Mouse (Mus musculus): ENCODE measurements at regions not wholly inside any gene's neighbourhood (a gene's known extent, or its start where the extent isn't known, plus 50 kb on each side); places are given as distances from the start of the nearest gene placed in this dataset.

DNA sequence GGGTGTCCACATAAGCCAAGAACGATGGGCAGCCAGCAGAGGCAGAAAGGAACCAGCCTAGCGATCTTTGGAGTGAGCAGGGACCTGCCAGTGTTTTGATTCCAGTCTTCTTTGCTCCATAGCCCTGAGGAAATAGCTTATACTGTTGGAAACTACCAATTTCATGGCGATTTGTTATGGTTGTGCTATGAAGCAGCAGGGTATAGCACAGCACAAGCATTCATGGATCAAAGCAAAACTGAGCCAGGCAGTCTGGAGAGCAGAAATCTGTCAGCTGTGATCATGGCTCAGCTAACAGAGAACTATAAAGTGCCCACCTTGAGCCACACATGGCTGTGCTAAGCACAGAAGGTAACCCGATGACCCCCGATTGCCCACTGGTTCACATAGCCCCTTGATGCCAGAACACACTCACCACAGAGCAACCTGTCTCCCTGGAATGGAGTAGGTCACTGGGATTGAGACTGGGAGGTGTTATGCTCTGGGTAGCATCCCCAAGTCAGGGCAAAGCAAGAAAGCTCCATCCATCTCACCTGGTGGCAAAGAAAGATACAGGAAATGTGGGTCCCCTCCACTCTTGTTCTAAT is 158.9 kb upstream of the Adamts16 start:
- WGBS = 86% methylated on average over 5 of the region's 5 CpGs
- Histone ChIP-seq H3K9me3 (replicated peaks; ENCODE audit: control insufficient read depth, low read length) (no peaks in the 10 kb centered on the region), H3K4me1 (ENCODE audit: control insufficient read depth, insufficient read depth, low read length) (no peaks in the 10 kb centered on the region), H3K36me3 (ENCODE audit: control insufficient read depth, insufficient read depth, low read length) (no peaks in the 10 kb centered on the region), H3K27me3 (replicated peaks; ENCODE audit: control insufficient read depth, insufficient read depth, low read length) (no peaks in the 10 kb centered on the region), H3K9ac (ENCODE audit: low read length) (no peak overlapping the region), H3K4me3 (ENCODE audit: low read depth, low read length) (no peak overlapping the region), H3K4me2 (ENCODE audit: low read length) (no peak overlapping the region), H3K27ac (ENCODE audit: low read depth, low read length) (no peak overlapping the region)
- no peak for DNase-seq (ENCODE audit: low spot score)
- no peak for ATAC-seq

DNA sequence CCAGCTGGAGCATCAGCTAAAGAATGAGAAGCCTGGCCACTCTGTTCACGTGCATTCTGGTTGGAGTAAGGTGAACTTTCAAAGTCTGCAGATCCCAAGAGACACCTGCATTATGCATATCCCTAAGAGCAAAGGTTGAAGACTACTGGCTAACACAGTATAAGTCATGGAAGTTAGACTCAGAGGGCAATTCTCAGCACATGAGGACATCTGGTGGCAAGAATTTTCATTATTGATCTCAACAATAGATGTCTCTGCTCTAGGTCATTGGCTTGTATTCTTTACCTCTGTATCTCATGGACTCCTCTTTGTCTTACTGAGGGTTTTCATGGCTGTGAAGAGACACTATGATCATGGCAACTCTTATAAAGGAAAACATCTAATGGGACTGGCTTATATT is 151.9 kb upstream of the Adamts16 start:
- H3K27ac ChIP-seq (ENCODE audit: low read depth, low read length) = no peak overlapping the region
- ATAC-seq = no peak
- no peaks in the 10 kb centered on the region for H3K4me1 ChIP-seq (ENCODE audit: control insufficient read depth, insufficient read depth, low read length)
- H3K4me3 ChIP-seq (ENCODE audit: low read depth, low read length) = no peak overlapping the region
- WGBS = 78% methylated on average over 1 of the region's 1 CpGs
- no peak overlapping the region for H3K9ac ChIP-seq (ENCODE audit: low read length)
- no peak overlapping the region for H3K4me2 ChIP-seq (ENCODE audit: low read length)
- no peaks in the 10 kb centered on the region for H3K27me3 ChIP-seq (replicated peaks; ENCODE audit: control insufficient read depth, insufficient read depth, low read length)
- no peaks in the 10 kb centered on the region for H3K9me3 ChIP-seq (replicated peaks; ENCODE audit: control insufficient read depth, low read length)
- DNase-seq (ENCODE audit: low spot score) = no peak
- H3K36me3 ChIP-seq (ENCODE audit: control insufficient read depth, insufficient read depth, low read length) = no peaks in the 10 kb centered on the region

DNA sequence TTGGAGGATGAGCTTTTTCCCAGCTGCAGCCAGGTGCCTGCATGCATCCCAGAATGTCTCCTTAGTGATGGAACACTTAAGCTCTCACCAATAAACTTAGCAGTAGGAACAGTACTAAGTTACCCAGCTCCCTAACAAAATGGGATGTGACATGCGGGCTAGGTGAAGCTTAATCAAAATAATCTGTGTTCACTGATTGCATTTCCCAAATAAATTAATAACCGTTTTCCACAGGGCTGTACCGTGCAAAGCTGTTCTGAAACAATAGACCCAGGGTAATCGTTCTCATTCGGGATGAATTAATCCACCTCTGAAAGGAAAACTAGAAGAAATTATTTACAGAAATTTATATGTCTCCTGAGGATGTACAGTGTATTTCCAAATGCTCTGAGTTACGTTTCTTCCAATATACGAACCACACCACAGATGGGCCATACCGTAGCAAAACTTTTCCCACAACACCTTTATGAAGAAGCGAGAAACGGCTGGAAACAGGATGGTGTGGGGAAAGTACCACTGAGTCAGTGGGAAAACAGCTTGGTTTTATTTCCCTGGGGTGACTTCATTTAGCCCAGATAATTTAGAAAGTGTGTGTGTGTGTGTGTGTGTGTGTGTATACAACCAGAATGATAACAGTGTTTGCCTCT is 148.5 kb upstream of the Adamts16 start:
- Histone ChIP-seq H3K27ac (ENCODE audit: low read depth, low read length) (no peak overlapping the region), H3K4me2 (ENCODE audit: low read length) (no peak overlapping the region), H3K9ac (ENCODE audit: low read length) (no peak overlapping the region), H3K4me1 (ENCODE audit: control insufficient read depth, insufficient read depth, low read length) (no peaks in the 10 kb centered on the region), H3K27me3 (replicated peaks; ENCODE audit: control insufficient read depth, insufficient read depth, low read length) (no peaks in the 10 kb centered on the region), H3K9me3 (replicated peaks; ENCODE audit: control insufficient read depth, low read length) (no peaks in the 10 kb centered on the region), H3K4me3 (ENCODE audit: low read depth, low read length) (no peak overlapping the region), H3K36me3 (ENCODE audit: control insufficient read depth, insufficient read depth, low read length) (no peaks in the 10 kb centered on the region)
- WGBS = 89% methylated on average over 10 of the region's 10 CpGs
- DNase-seq (ENCODE audit: low spot score) (no peak), ATAC-seq (no peak)

DNA sequence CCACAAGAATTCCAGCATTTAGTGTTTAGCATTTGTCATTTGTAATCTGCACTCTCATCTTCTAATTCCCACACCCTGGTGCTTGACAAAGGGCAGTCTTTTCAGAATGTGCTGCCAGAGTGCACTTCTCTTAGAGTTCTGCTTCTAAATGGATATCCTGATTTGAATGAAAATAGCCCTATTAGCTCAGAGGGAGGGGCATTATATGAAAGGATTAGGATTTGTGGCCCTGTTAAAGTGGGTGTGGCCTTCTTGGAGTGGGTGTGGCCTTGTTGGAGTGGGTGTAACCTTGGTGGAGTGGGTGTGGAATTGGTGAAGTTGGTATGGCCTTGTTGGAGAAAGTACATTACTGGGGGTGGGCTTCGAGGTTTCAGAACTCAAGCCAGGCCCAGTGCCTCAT is 137.7 kb upstream of the Adamts16 start:
- 79% methylated on average over 1 of the region's 1 CpGs for WGBS
- Histone ChIP-seq H3K36me3 (ENCODE audit: control insufficient read depth, insufficient read depth, low read length) (no peaks in the 10 kb centered on the region), H3K4me3 (ENCODE audit: low read depth, low read length) (no peak overlapping the region), H3K27ac (ENCODE audit: low read depth, low read length) (no peak overlapping the region; the same call in 1 of the 2 replicates), H3K9ac (ENCODE audit: low read length) (no peak overlapping the region), H3K4me1 (ENCODE audit: control insufficient read depth, insufficient read depth, low read length) (no peaks in the 10 kb centered on the region), H3K9me3 (replicated peaks; ENCODE audit: control insufficient read depth, low read length) (no peaks in the 10 kb centered on the region), H3K4me2 (ENCODE audit: low read length) (no peak overlapping the region), H3K27me3 (replicated peaks; ENCODE audit: control insufficient read depth, insufficient read depth, low read length) (no peaks in the 10 kb centered on the region)
- DNase-seq (ENCODE audit: low spot score) = peak; percentile 27
- peak; percentile 69 for ATAC-seq

DNA sequence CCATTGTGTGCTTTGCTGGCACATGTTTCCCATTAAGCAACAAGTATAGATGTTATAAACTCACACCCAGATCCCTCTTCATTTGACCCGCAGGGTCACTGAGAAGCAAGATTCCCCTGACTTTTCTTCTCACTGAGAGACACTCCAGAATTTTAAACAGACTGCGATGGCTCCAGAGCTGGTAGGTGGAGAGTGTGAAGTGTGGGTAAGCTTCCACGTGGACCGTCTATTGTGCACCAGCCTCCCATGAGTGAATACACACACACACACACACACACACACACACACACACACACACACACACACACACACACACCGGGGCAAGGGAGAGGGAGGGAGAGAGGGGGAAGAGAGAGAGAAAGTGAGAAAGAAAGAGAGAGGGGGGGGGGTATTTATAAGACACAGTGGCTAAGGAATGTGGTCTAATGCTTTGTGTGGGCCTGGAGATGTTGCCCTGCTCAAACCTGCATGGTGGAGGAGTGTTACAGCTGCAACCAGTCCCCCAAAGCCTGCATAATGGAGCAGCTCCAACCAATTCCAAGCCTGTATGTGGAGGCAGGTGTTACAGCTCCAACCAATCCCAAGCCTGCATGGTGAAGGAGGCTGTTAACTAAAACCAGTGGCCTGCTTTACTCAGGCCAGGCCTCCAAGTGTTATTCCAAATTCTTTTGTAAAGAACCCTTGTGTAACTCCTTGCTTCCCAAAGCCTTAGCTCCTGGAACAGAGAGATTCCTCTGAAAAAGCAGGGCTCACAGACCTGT is 137.1 kb upstream of the Adamts16 start:
- H3K27ac ChIP-seq (ENCODE audit: low read depth, low read length) = no peak overlapping the region; the same call in 1 of the 2 replicates
- H3K9ac ChIP-seq (ENCODE audit: low read length) = no peak overlapping the region
- no peak overlapping the region for H3K4me3 ChIP-seq (ENCODE audit: low read depth, low read length)
- DNase-seq (ENCODE audit: low spot score) (peak; percentile 23), ATAC-seq (peak; percentile 72)
- H3K36me3 ChIP-seq (ENCODE audit: control insufficient read depth, insufficient read depth, low read length) = no peaks in the 10 kb centered on the region
- H3K4me2 ChIP-seq (ENCODE audit: low read length) = no peak overlapping the region
- no peaks in the 10 kb centered on the region for H3K9me3 ChIP-seq (replicated peaks; ENCODE audit: control insufficient read depth, low read length)
- no peaks in the 10 kb centered on the region for H3K4me1 ChIP-seq (ENCODE audit: control insufficient read depth, insufficient read depth, low read length)
- 58% methylated on average over 5 of the region's 5 CpGs for WGBS
- no peaks in the 10 kb centered on the region for H3K27me3 ChIP-seq (replicated peaks; ENCODE audit: control insufficient read depth, insufficient read depth, low read length)

DNA sequence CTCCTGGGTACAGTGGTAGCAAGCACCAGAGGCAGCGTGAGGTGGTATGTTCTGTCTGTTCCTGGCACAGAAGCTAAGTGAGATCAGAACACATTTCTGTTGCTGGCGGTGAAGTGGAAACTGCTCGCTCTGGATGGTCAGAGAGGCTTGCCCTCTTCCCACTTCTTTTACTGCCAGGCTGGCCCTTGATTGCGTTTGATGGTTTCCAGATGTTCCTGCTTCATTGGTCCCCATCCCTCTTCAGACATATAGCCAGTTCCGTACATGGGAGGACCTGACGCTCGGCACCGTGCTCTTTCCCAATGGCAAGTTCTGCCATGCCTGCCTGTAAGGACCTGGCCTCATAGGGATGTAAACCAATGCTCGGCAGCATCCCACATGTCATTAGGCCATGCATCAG is 128.0 kb upstream of the Adamts16 start:
- Histone ChIP-seq H3K27me3 (replicated peaks; ENCODE audit: control insufficient read depth, insufficient read depth, low read length) (no peaks in the 10 kb centered on the region), H3K4me2 (ENCODE audit: low read length) (no peak overlapping the region), H3K27ac (ENCODE audit: low read depth, low read length) (no peak overlapping the region), H3K9ac (ENCODE audit: low read length) (no peak overlapping the region), H3K9me3 (replicated peaks; ENCODE audit: control insufficient read depth, low read length) (no peaks in the 10 kb centered on the region), H3K4me3 (ENCODE audit: low read depth, low read length) (no peak overlapping the region), H3K36me3 (ENCODE audit: control insufficient read depth, insufficient read depth, low read length) (no peaks in the 10 kb centered on the region), H3K4me1 (ENCODE audit: control insufficient read depth, insufficient read depth, low read length) (no peaks in the 10 kb centered on the region)
- no peak for ATAC-seq
- 93% methylated on average over 9 of the region's 9 CpGs for WGBS
- no peak for DNase-seq (ENCODE audit: low spot score)

DNA sequence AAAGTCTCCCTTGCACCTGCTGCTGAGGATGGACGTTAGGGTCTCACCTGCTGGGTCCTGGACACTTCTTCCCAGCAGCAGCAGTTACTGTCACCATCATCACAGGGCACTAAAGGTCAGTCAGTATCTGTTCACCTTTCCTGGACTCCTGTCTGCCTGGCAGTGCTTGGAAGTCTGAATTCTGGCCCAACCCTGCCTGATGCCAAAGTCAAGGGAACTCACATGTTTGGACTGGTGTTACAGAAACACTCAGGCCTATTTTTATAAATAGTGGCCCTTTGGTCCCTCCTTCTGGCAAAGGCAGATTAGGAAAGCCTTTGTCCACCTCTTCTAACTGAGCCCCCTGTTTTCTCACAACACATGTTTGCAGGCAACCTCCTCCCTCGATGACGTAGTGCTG is 126.2 kb upstream of the Adamts16 start:
- no peaks in the 10 kb centered on the region for H3K27me3 ChIP-seq (replicated peaks; ENCODE audit: control insufficient read depth, insufficient read depth, low read length)
- DNase-seq (ENCODE audit: low spot score) (no peak), ATAC-seq (no peak)
- no peaks in the 10 kb centered on the region for H3K36me3 ChIP-seq (ENCODE audit: control insufficient read depth, insufficient read depth, low read length)
- no peaks in the 10 kb centered on the region for H3K9me3 ChIP-seq (replicated peaks; ENCODE audit: control insufficient read depth, low read length)
- no peak overlapping the region for H3K9ac ChIP-seq (ENCODE audit: low read length)
- H3K27ac ChIP-seq (ENCODE audit: low read depth, low read length) = no peak overlapping the region
- no peak overlapping the region for H3K4me3 ChIP-seq (ENCODE audit: low read depth, low read length)
- WGBS = 79% methylated on average over 3 of the region's 3 CpGs
- no peaks in the 10 kb centered on the region for H3K4me1 ChIP-seq (ENCODE audit: control insufficient read depth, insufficient read depth, low read length)
- H3K4me2 ChIP-seq (ENCODE audit: low read length) = no peak overlapping the region

DNA sequence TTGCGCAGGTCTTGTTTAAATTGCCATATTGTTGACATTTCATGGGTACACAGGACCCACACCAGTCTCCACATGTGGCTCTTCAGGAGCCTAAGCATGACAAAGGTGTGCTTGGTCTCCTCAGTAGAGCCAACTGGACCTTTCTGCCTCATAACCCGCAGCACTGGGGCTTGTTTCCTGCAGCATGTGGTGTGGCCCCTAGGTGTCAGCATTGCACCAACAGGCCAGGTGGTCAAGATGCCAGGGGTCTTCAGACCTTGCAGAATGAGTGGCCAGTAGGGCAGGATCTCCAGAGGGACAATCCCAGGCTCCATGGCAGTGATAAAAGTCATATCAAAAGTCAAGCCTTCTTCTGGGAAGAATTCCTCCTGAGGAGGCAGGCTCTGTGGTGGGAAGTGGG is 121.8 kb upstream of the Adamts16 start:
- Histone ChIP-seq H3K4me2 (ENCODE audit: low read length) (no peak overlapping the region), H3K9me3 (replicated peaks; ENCODE audit: control insufficient read depth, low read length) (no peaks in the 10 kb centered on the region), H3K9ac (ENCODE audit: low read length) (no peak overlapping the region), H3K27ac (ENCODE audit: low read depth, low read length) (no peak overlapping the region), H3K4me3 (ENCODE audit: low read depth, low read length) (no peak overlapping the region), H3K36me3 (ENCODE audit: control insufficient read depth, insufficient read depth, low read length) (no peaks in the 10 kb centered on the region), H3K27me3 (replicated peaks; ENCODE audit: control insufficient read depth, insufficient read depth, low read length) (no peaks in the 10 kb centered on the region), H3K4me1 (ENCODE audit: control insufficient read depth, insufficient read depth, low read length) (no peaks in the 10 kb centered on the region)
- no peak for DNase-seq (ENCODE audit: low spot score)
- 74% methylated on average over 2 of the region's 2 CpGs for WGBS
- no peak for ATAC-seq
